Mouse (Mus musculus): ENCODE results near the gene Zfp459.
A peak's percentile ranks its signal among the peaks of the same experiment; 100 is the strongest.

Zfp459 gene

GRCm38 (mm10) chr13:67421207-67421857 lies at the start of gene Zfp459:
TSS of gene Zfp459 (minus strand) at chr13:67421418.
- TF ChIP-seq GATA4 (IDR thresholded peaks at IDR 0.05; ENCODE audit: insufficient replicate concordance, low read length) = no peak

- no peak for TF ChIP-seq GATA4 (IDR thresholded peaks at IDR 0.05; ENCODE audit: insufficient replicate concordance, low read length)
Measured at GRCm38 (mm10) chr13:67469274-67469673, 48.1 kb upstream of the Zfp459 start.

- TF ChIP-seq GATA4 (IDR thresholded peaks at IDR 0.05; ENCODE audit: insufficient replicate concordance, low read length) = no peak
Measured at GRCm38 (mm10) chr13:67452021-67452309, 30.7 kb upstream of the Zfp459 start.

- peak; percentile 49; the same call in 1 of the 2 replicates for TF ChIP-seq GATA4 (IDR thresholded peaks at IDR 0.05; ENCODE audit: insufficient replicate concordance, low read length)
Measured at GRCm38 (mm10) chr13:67451172-67452020, 30.2 kb upstream of the Zfp459 start, which contains the start of gene Zfp874a. TSS of gene Zfp874a (minus strand) at chr13:67451624.

- TF ChIP-seq GATA4 (IDR thresholded peaks at IDR 0.05; ENCODE audit: insufficient replicate concordance, low read length) = no peak
Measured at GRCm38 (mm10) chr13:67428116-67428515, 6.9 kb upstream of the Zfp459 start.

- no peak for TF ChIP-seq GATA4 (IDR thresholded peaks at IDR 0.05; ENCODE audit: insufficient replicate concordance, low read length)
Measured at GRCm38 (mm10) chr13:67420558-67421206, 536 bp downstream of the Zfp459 start.

- TF ChIP-seq GATA4 (IDR thresholded peaks at IDR 0.05; ENCODE audit: insufficient replicate concordance, low read length) = no peak
Measured at GRCm38 (mm10) chr13:67416811-67417210, 4.4 kb downstream of the Zfp459 start.

GRCm38 (mm10) chr13:67415759-67416158 lies 5.5 kb downstream of the Zfp459 start:
- no peak for TF ChIP-seq GATA4 (IDR thresholded peaks at IDR 0.05; ENCODE audit: insufficient replicate concordance, low read length)

- TF ChIP-seq GATA4 (IDR thresholded peaks at IDR 0.05; ENCODE audit: insufficient replicate concordance, low read length) = peak; percentile 47; the same call in 1 of the 2 replicates
Measured at GRCm38 (mm10) chr13:67399183-67399903, 21.9 kb downstream of the Zfp459 start, which contains the start of gene Zfp429. TSS of gene Zfp429 (minus strand) at chr13:67399819.

GRCm38 (mm10) chr13:67375050-67375911 lies 45.9 kb downstream of the Zfp459 start, which contains the start of the genes Gm28041 and Zfp456:
TSS of gene Gm28041 (minus strand) at chr13:67375733.
TSS of gene Zfp456 (minus strand) at chr13:67375810.
- peak; percentile 36; the same call in 1 of the 2 replicates for TF ChIP-seq GATA4 (IDR thresholded peaks at IDR 0.05; ENCODE audit: insufficient replicate concordance, low read length)

- TF ChIP-seq GATA4 (IDR thresholded peaks at IDR 0.05; ENCODE audit: insufficient replicate concordance, low read length) = peak; percentile 85
Measured at GRCm38 (mm10) chr13:67360131-67360744, 61.0 kb downstream of the Zfp459 start, which contains the start of the genes Gm28044 and Zfp953. TSS of gene Gm28044 (minus strand) at chr13:67360536. TSS of gene Zfp953 (minus strand) at chr13:67360605.

Data from liver, adult (tissue).